Mouse (Mus musculus): ENCODE measurements around the gene Tnni3. TPM values are rescaled to one million over a fixed set of nuclear protein-coding genes. Genes with fewer than 3 reads are reported as not detected.
A peak's percentile ranks its signal among the peaks of the same experiment; 100 is the strongest.

The Tnni3 gene
- polyA plus RNA-seq, 1 experiment from 2014 or later = 3.5 TPM

GRCm38 (mm10) chr7:4526341-4527301, 2.6 kb upstream of the Tnni3 start:
- peak; percentile 90 for ATAC-seq (ENCODE audit: insufficient read depth, low FRiP score, low TSS enrichment)
- DNase-seq (ENCODE audit: low spot score) = peak; percentile 92
- 23% methylated on average over 40 of the region's 40 CpGs for WGBS
- H3K4me2 ChIP-seq (ENCODE audit: low read depth) = peak overlapping the region; percentile 32
- H3K9ac ChIP-seq (ENCODE audit: low read length) = peak overlapping the region; percentile 46
- H3K27me3 ChIP-seq (ENCODE audit: control insufficient read depth, insufficient read depth, low read length) = 0 out of 2 replicates have a peak, but pooled peaks cover 3% of the 10 kb centered on the region
- no peaks in the 10 kb centered on the region for H3K9me3 ChIP-seq (ENCODE audit: control insufficient read depth, low read length)
- no peaks in the 10 kb centered on the region for H3K4me1 ChIP-seq (ENCODE audit: control insufficient read depth, insufficient read depth, low read length)
- no peaks in the 10 kb centered on the region for H3K36me3 ChIP-seq (ENCODE audit: control insufficient read depth, insufficient read depth, low read length)
- peak overlapping the region; percentile 20; the same call in 1 of the 2 replicates for H3K4me3 ChIP-seq (ENCODE audit: low read depth, low read length)
- no peak overlapping the region for H3K27ac ChIP-seq (ENCODE audit: low read depth, low read length)

GRCm38 (mm10) chr7:4523205-4524130, 561 bp downstream of the Tnni3 start:
- H3K36me3 ChIP-seq (ENCODE audit: control insufficient read depth, insufficient read depth, low read length) = no peaks in the 10 kb centered on the region
- no peak overlapping the region for H3K9ac ChIP-seq (ENCODE audit: low read length)
- no peak overlapping the region for H3K4me2 ChIP-seq (ENCODE audit: low read depth)
- peak; percentile 6 for DNase-seq (ENCODE audit: low spot score)
- H3K4me1 ChIP-seq (ENCODE audit: control insufficient read depth, insufficient read depth, low read length) = no peaks in the 10 kb centered on the region
- H3K9me3 ChIP-seq (ENCODE audit: control insufficient read depth, low read length) = no peaks in the 10 kb centered on the region
- WGBS = 89% methylated on average over 33 of the region's 33 CpGs
- H3K4me3 ChIP-seq (ENCODE audit: low read depth, low read length) = no peak overlapping the region
- 0 out of 2 replicates have a peak, but pooled peaks cover 3% of the 10 kb centered on the region for H3K27me3 ChIP-seq (ENCODE audit: control insufficient read depth, insufficient read depth, low read length)
- no peak overlapping the region for H3K27ac ChIP-seq (ENCODE audit: low read depth, low read length)
- no peak for ATAC-seq (ENCODE audit: insufficient read depth, low FRiP score, low TSS enrichment)

- Histone ChIP-seq H3K27ac (ENCODE audit: low read depth, low read length) (no peak overlapping the region), H3K4me1 (ENCODE audit: control insufficient read depth, insufficient read depth, low read length) (no peaks in the 10 kb centered on the region), H3K9ac (ENCODE audit: low read length) (no peak overlapping the region), H3K27me3 (ENCODE audit: control insufficient read depth, insufficient read depth, low read length) (0 out of 2 replicates have a peak, but pooled peaks cover 1% of the 10 kb centered on the region), H3K4me3 (ENCODE audit: low read depth, low read length) (no peak overlapping the region), H3K36me3 (ENCODE audit: control insufficient read depth, insufficient read depth, low read length) (no peaks in the 10 kb centered on the region), H3K4me2 (ENCODE audit: low read depth) (no peak overlapping the region), H3K9me3 (ENCODE audit: control insufficient read depth, low read length) (no peaks in the 10 kb centered on the region)
- 89% methylated on average over 6 of the region's 6 CpGs for WGBS
- DNase-seq (ENCODE audit: low spot score) = no peak
- ATAC-seq (ENCODE audit: insufficient read depth, low FRiP score, low TSS enrichment) = no peak
Observed at GRCm38 (mm10) chr7:4522292-4522691, 1.7 kb downstream of the Tnni3 start.

GRCm38 (mm10) chr7:4521231-4522003, 2.6 kb downstream of the Tnni3 start:
- H3K4me3 ChIP-seq (ENCODE audit: low read depth, low read length) = peak overlapping the region; percentile 18; the same call in 1 of the 2 replicates
- no peaks in the 10 kb centered on the region for H3K36me3 ChIP-seq (ENCODE audit: control insufficient read depth, insufficient read depth, low read length)
- H3K4me2 ChIP-seq (ENCODE audit: low read depth) = peak overlapping the region; percentile 40
- 32% methylated on average over 32 of the region's 32 CpGs for WGBS
- no peaks in the 10 kb centered on the region for H3K9me3 ChIP-seq (ENCODE audit: control insufficient read depth, low read length)
- no peaks in the 10 kb centered on the region for H3K4me1 ChIP-seq (ENCODE audit: control insufficient read depth, insufficient read depth, low read length)
- DNase-seq (ENCODE audit: low spot score) = peak; percentile 46
- ATAC-seq (ENCODE audit: insufficient read depth, low FRiP score, low TSS enrichment) = no peak
- H3K9ac ChIP-seq (ENCODE audit: low read length) = no peak overlapping the region
- no peak overlapping the region for H3K27ac ChIP-seq (ENCODE audit: low read depth, low read length)
- H3K27me3 ChIP-seq (ENCODE audit: control insufficient read depth, insufficient read depth, low read length) = no peaks in the 10 kb centered on the region

GRCm38 (mm10) chr7:4518487-4518886, 5.5 kb downstream of the Tnni3 start:
- no peak overlapping the region for H3K4me3 ChIP-seq (ENCODE audit: low read depth, low read length)
- ATAC-seq (ENCODE audit: insufficient read depth, low FRiP score, low TSS enrichment) = no peak
- WGBS = 78% methylated on average over 1 of the region's 1 CpGs
- no peaks in the 10 kb centered on the region for H3K4me1 ChIP-seq (ENCODE audit: control insufficient read depth, insufficient read depth, low read length)
- no peak overlapping the region for H3K9ac ChIP-seq (ENCODE audit: low read length)
- DNase-seq (ENCODE audit: low spot score) = no peak
- H3K27ac ChIP-seq (ENCODE audit: low read depth, low read length) = no peak overlapping the region
- no peaks in the 10 kb centered on the region for H3K36me3 ChIP-seq (ENCODE audit: control insufficient read depth, insufficient read depth, low read length)
- no peaks in the 10 kb centered on the region for H3K27me3 ChIP-seq (ENCODE audit: control insufficient read depth, insufficient read depth, low read length)
- no peak overlapping the region for H3K4me2 ChIP-seq (ENCODE audit: low read depth)
- H3K9me3 ChIP-seq (ENCODE audit: control insufficient read depth, low read length) = no peaks in the 10 kb centered on the region

GRCm38 (mm10) chr7:4516332-4517050, 7.5 kb downstream of the Tnni3 start, which contains the start of gene Tnnt1:
Gene Tnnt1, minus strand, starts transcription at chr7:4516382.
- Histone ChIP-seq H3K4me3 (ENCODE audit: low read depth, low read length) (no peak within 1 kb of the TSS), H3K9ac (ENCODE audit: low read length) (no peak within 1 kb of the TSS), H3K4me2 (ENCODE audit: low read depth) (no peak within 1 kb of the TSS), H3K36me3 (ENCODE audit: control insufficient read depth, insufficient read depth, low read length) (no peaks in the 10 kb centered on the region), H3K4me1 (ENCODE audit: control insufficient read depth, insufficient read depth, low read length) (no peaks in the 10 kb centered on the region), H3K9me3 (ENCODE audit: control insufficient read depth, low read length) (no peaks in the 10 kb centered on the region), H3K27me3 (ENCODE audit: control insufficient read depth, insufficient read depth, low read length) (no peaks in the 10 kb centered on the region), H3K27ac (ENCODE audit: low read depth, low read length) (no peak within 1 kb of the TSS)
- DNase-seq (ENCODE audit: low spot score) = peak; percentile 45
- 2% methylated on average over 4 of the region's 4 CpGs for WGBS
- ATAC-seq (ENCODE audit: insufficient read depth, low FRiP score, low TSS enrichment) = peak; percentile 32; the same call in 1 of the 2 replicates

GRCm38 (mm10) chr7:4515853-4516252, 8.2 kb downstream of the Tnni3 start:
- Histone ChIP-seq H3K36me3 (ENCODE audit: control insufficient read depth, insufficient read depth, low read length) (no peaks in the 10 kb centered on the region), H3K9ac (ENCODE audit: low read length) (no peak overlapping the region), H3K27ac (ENCODE audit: low read depth, low read length) (no peak overlapping the region), H3K4me2 (ENCODE audit: low read depth) (no peak overlapping the region), H3K27me3 (ENCODE audit: control insufficient read depth, insufficient read depth, low read length) (no peaks in the 10 kb centered on the region), H3K4me1 (ENCODE audit: control insufficient read depth, insufficient read depth, low read length) (no peaks in the 10 kb centered on the region), H3K9me3 (ENCODE audit: control insufficient read depth, low read length) (no peaks in the 10 kb centered on the region), H3K4me3 (ENCODE audit: low read depth, low read length) (no peak overlapping the region)
- DNase-seq (ENCODE audit: low spot score) = no peak
- 52% methylated on average over 6 of the region's 6 CpGs for WGBS
- peak; percentile 25; the same call in 1 of the 2 replicates for ATAC-seq (ENCODE audit: insufficient read depth, low FRiP score, low TSS enrichment)

All from neural tube, embryonic 11.5 days (tissue).